Mouse (Mus musculus) liver, embryonic 14.5 days (tissue): ENCODE data around the gene Dgat2.

Experiments used
- CTCF ChIP-seq: IDR thresholded peaks from 2 replicates; pipeline ENCODE4 v1.5.1; 2016; ENCODE audit warnings: antibody characterized with exemption, low read depth, control low read depth
- EP300 ChIP-seq: IDR thresholded peaks from 2 replicates; pipeline ENCODE4 v1.6.1; 2016; ENCODE audit warnings: antibody characterized with exemption, low read depth

DNA sequence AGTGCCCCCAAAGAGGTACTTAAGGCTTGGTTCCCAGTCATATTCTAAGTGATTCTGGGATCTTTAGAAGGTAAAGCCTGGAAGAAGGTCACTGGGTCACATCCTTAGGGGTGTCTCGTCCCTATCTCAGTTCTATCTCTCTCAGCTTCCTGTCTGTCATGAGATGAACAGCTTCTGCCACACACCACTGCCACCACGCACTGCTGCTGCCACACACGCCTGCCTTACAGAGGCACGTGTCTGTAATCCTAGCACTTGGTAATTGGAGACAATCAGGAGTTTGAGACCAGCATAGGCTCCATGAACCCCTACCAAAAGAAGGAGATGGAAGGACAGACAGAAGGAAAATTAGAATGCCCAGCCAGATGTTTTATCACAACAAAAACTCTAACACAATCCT is 62.4 kb downstream of the Dgat2 start:
- TF ChIP-seq EP300 (no peak), CTCF (no peak)
